Mouse (Mus musculus): ENCODE data around the gene Cd44. TPM values are rescaled to one million over a fixed set of nuclear protein-coding genes. Genes with fewer than 3 reads are reported as not detected.

Cd44 gene
- polyA plus RNA-seq, 1 experiment from 2014 or later = 13.4 TPM

DNA sequence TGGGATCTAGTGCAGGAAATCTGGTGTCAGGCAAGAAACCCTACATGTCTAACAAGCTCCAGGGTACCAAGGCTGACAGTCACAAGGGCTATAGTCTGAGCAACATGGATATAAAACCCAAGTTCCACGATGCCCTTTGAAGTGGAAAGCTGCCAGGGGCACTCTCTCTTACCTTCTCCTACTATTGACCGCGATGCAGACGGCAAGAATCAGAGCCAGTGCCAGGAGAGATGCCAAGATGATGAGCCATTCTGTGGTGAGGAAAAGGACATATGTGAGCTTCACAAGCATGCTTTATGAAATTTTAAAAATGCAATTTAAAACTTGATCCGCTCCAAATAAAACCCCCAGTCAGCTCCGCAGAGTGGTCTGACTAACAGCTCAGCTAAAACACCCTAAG lies 79.4 kb downstream of the Cd44 start:
- H3K27me3 ChIP-seq (ENCODE audit: insufficient read depth, poor library complexity, severe bottlenecking) = no peaks in the 10 kb centered on the region
- H3K36me3 ChIP-seq = peaks cover 36% of the 10 kb centered on the region
- no peaks in the 10 kb centered on the region for H3K9me3 ChIP-seq
- no peak for DNase-seq (ENCODE audit: low spot score)
- no peak overlapping the region for H3K27ac ChIP-seq
- H3K4me1 ChIP-seq = no peaks in the 10 kb centered on the region
- no peak overlapping the region for H3K4me3 ChIP-seq
- 92% methylated on average over 6 of the region's 6 CpGs for WGBS

DNA sequence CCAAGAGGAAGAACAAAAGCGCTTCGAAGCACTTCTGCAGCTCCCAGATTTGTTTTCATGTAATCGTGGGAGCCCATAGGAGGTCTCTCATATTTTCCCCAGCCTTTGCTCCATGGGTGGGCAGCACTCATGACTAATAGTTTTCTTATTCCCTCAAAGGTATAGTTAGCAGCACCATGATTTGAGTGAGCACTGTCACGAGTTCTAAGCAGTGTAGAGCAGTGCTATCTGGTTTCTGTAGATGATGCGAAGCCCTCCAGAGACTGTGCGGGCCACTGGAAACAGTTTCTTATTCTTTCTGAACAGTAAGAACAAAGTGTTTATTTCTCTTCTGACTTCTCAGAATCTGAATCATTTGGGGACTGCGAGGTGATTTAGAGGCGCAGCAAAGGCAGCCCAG lies 80.7 kb downstream of the Cd44 start:
- H3K27me3 ChIP-seq (ENCODE audit: insufficient read depth, poor library complexity, severe bottlenecking) = no peaks in the 10 kb centered on the region
- H3K27ac ChIP-seq = no peak overlapping the region
- H3K36me3 ChIP-seq = peaks cover 36% of the 10 kb centered on the region
- WGBS = 89% methylated on average over 8 of the region's 8 CpGs
- H3K4me3 ChIP-seq = no peak overlapping the region
- no peak for DNase-seq (ENCODE audit: low spot score)
- H3K4me1 ChIP-seq = no peaks in the 10 kb centered on the region
- no peaks in the 10 kb centered on the region for H3K9me3 ChIP-seq

DNA sequence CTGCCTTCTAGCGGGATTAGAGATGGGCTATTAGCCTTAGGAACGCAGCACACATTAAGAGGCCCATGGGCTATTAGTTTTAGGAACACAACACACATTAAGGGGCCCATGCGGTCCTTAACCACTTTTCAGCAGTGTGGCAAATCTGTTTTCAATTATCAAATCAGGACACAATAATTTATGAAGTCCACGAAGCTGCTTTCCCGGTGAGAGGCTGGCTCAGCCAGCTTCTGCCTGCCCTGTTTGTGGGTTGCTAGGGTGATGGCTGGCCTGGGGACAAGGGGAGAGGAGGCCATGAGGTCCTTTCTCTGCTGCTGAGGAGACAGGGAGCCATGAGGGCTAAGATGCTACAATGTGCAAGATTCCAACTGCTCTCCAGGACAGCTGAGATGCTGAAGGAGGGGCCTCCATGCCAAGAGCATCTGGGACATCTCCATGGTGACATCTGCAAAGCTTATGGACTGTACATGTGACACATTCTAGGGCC lies 81.2 kb downstream of the Cd44 start:
- no peaks in the 10 kb centered on the region for H3K4me1 ChIP-seq
- H3K27me3 ChIP-seq (ENCODE audit: insufficient read depth, poor library complexity, severe bottlenecking) = no peaks in the 10 kb centered on the region
- no peak overlapping the region for H3K27ac ChIP-seq
- no peak overlapping the region for H3K4me3 ChIP-seq
- whole genome bisulfite sequencing = 84% methylated on average over 5 of the region's 5 CpGs
- H3K9me3 ChIP-seq = no peaks in the 10 kb centered on the region
- no peak for DNase-seq (ENCODE audit: low spot score)
- peaks cover 36% of the 10 kb centered on the region for H3K36me3 ChIP-seq

DNA sequence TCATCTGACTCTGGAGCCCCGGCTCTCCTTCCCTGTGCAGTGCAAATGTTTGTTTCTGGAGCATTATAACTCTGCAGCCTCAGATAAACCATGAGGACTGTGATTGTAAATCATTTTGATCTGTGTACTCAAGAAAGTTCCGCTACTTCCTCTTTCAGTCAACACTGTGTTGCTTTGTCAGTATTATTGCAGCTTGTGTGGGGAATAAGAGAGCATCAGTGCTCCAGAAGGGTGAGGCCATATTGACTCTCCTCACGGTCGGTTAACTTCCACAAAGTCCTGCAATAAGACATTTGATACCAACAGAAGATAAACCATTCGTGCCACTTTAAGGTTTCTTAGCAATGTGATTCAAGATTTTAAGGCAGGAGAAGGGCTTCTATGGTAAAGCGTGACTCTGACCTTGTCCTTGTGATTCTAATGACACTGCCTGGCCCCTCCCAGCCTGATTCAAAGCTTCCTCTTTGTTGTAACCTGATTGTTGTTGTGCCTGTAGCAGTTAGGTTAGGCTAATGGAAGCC lies 86.1 kb downstream of the Cd44 start:
- no peak overlapping the region for H3K4me3 ChIP-seq
- H3K27ac ChIP-seq = no peak overlapping the region
- no peak for DNase-seq (ENCODE audit: low spot score)
- WGBS = 76% methylated on average over 6 of the region's 6 CpGs
- H3K9me3 ChIP-seq = no peaks in the 10 kb centered on the region
- no peaks in the 10 kb centered on the region for H3K27me3 ChIP-seq (ENCODE audit: insufficient read depth, poor library complexity, severe bottlenecking)
- H3K36me3 ChIP-seq = peaks cover 21% of the 10 kb centered on the region; the same call in 1 of the 2 replicates
- H3K4me1 ChIP-seq = no peaks in the 10 kb centered on the region

DNA sequence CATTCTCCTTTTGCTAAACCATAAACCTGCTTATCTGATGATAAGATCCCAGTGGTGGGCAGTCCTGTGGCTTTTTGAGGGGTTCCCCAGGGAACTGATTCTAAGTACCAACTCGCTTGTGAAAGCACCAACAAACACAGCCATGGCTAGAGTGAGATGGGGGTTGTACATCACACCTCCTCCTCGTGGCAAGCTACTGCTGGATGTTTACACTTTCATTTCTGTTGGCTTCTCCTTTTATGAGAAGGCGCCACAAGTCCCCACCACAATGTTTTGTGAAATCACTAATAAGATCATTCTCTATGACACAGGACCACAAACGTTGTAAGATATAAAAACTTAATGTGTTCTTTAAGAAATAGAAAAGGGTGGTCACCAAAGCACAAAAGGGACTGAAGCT lies 88.7 kb downstream of the Cd44 start:
- Histone ChIP-seq H3K4me3 (no peak overlapping the region), H3K27me3 (ENCODE audit: insufficient read depth, poor library complexity, severe bottlenecking) (no peaks in the 10 kb centered on the region), H3K27ac (no peak overlapping the region), H3K9me3 (no peaks in the 10 kb centered on the region), H3K4me1 (no peaks in the 10 kb centered on the region), H3K36me3 (peaks cover 6% of the 10 kb centered on the region; the same call in 1 of the 2 replicates)
- WGBS = 74% methylated on average over 4 of the region's 4 CpGs
- DNase-seq (ENCODE audit: low spot score) = no peak

DNA sequence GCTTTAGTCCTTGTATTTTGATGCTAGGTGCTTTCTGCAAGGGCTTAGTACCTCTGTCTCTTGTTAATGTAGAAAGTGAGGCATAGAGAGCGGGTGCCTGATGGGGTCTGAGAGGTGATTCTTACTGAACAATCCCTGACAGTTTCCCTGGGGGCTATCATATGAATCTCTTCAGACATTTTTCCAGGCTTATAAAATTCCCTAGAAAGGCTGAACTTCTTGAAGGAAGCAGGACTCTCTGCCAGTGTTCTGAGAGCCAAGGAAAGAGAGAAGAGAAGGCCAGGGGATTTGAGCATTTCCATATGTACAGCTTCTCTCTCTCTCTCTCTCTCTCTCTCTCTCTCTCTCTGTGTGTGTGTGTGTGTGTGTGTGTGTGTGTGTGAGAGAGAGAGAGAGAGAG lies 92.0 kb downstream of the Cd44 start:
- WGBS = 88% methylated on average over 1 of the region's 1 CpGs
- H3K27me3 ChIP-seq (ENCODE audit: insufficient read depth, poor library complexity, severe bottlenecking) = no peaks in the 10 kb centered on the region
- no peaks in the 10 kb centered on the region for H3K9me3 ChIP-seq
- H3K4me3 ChIP-seq = no peak overlapping the region
- DNase-seq (ENCODE audit: low spot score) = no peak
- no peaks in the 10 kb centered on the region for H3K4me1 ChIP-seq
- peaks cover 6% of the 10 kb centered on the region; the same call in 1 of the 2 replicates for H3K36me3 ChIP-seq
- H3K27ac ChIP-seq = no peak overlapping the region

DNA sequence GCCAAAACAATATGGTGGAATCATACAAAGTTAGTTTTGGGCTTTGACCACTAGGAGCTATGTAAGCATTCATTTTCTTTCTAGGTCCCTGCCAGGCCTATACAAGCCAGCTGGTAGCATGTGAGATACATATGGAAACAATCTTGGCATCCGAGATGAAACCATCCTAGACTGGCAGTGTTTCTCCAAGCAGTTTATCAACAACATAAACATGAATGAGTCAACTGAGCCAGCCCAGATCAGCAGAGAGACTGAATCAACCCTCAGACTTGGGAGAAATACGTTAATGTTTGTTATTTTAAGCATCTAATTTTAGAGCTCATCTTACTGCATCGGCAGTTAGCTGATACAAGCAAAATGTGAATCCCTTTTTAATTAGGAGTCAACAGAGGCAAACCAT lies 93.8 kb downstream of the Cd44 start:
- WGBS = 38% methylated on average over 3 of the region's 3 CpGs
- no peak for DNase-seq (ENCODE audit: low spot score)

DNA sequence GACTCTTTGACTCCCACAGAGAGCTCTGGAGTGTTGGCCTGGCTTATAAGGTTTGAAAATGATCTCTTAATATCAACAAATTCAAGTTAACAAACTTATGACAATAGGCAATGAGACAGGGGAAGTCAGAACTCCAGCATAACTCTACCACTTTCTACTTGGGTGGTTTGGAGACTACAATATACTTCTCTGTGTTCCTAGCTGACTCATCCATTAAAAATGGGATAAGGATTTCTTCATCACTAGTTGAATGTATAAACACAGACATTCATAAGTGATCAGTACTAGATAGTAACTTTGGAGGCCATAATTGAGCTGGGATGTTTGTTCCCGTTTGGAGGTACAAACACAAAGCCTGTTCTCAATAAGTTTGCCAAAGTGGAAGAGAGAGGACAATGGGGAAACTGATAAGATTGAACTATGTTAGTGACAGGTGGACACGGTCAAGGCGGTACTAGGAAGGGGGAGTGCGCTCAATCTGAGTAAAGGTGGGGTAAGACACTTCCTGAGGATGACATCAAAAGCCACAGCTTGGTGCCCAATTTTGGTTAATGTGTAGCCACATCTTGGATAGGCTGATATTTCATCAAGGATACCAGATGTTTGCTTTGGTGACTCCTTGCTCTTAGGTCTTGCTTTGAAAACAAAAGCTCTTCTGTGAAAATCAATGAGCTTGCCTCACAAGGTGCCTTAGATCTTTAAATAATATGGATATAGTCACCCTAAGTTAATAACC lies 95.5 kb downstream of the Cd44 start:
- 76% methylated on average over 4 of the region's 4 CpGs for WGBS
- Histone ChIP-seq H3K27ac (no peak overlapping the region), H3K27me3 (ENCODE audit: insufficient read depth, poor library complexity, severe bottlenecking) (no peaks in the 10 kb centered on the region), H3K4me1 (no peaks in the 10 kb centered on the region), H3K4me3 (no peak overlapping the region), H3K36me3 (no peaks in the 10 kb centered on the region), H3K9me3 (no peaks in the 10 kb centered on the region)
- no peak for DNase-seq (ENCODE audit: low spot score)

More for the DNA sequence above, 93.8 kb downstream of the Cd44 start:
- no peak overlapping the region for H3K27ac ChIP-seq
- H3K4me1 ChIP-seq = no peaks in the 10 kb centered on the region
- H3K36me3 ChIP-seq = no peaks in the 10 kb centered on the region
- H3K4me3 ChIP-seq = no peak overlapping the region
- no peaks in the 10 kb centered on the region for H3K9me3 ChIP-seq
- H3K27me3 ChIP-seq (ENCODE audit: insufficient read depth, poor library complexity, severe bottlenecking) = no peaks in the 10 kb centered on the region

DNA sequence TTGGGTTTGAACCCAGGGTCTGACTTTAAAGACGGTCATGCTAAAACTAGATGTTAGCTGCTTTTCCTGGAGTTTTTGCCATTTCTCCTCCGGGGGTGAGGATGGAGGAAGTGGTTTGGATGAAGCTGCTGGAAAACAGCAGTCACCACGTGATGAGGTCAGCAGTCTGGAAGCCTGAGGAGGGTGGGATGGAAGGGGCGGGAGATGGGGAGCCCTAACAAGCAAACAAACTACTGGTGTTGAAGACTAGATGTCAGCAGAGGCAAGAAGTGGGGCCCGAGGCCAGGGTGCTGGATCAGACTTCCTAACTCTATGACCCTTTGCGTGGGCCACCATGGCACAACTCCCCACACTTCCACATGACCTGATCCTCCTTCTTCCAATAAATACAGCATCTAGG lies 96.2 kb downstream of the Cd44 start:
- 69% methylated on average over 6 of the region's 6 CpGs for WGBS
- Histone ChIP-seq H3K36me3 (no peaks in the 10 kb centered on the region), H3K4me1 (no peaks in the 10 kb centered on the region), H3K9me3 (no peaks in the 10 kb centered on the region), H3K27ac (no peak overlapping the region), H3K4me3 (no peak overlapping the region), H3K27me3 (ENCODE audit: insufficient read depth, poor library complexity, severe bottlenecking) (no peaks in the 10 kb centered on the region)
- DNase-seq (ENCODE audit: low spot score) = no peak

DNA sequence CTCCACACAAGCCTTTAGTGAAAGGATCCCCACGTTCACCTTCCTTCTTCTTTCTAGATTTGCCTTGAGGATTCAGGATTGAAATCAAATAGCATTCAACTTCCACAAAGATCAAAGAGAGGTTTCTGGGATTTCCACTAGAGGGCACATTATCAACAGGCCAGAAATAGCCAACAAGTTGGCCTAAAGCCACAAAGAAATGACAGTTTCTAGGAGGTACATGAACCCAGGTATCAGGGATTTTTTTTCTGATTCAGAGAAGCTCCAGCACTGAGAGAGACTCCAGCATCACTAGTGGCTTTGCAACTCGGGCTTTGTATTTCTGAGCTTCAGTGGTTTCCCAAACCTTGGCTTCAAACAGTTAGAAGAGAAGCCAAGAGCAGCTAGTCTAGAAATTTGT lies 97.4 kb downstream of the Cd44 start:
- no peak overlapping the region for H3K27ac ChIP-seq
- no peak for DNase-seq (ENCODE audit: low spot score)
- 34% methylated on average over 2 of the region's 2 CpGs for WGBS
- no peaks in the 10 kb centered on the region for H3K9me3 ChIP-seq
- no peaks in the 10 kb centered on the region for H3K4me1 ChIP-seq
- no peaks in the 10 kb centered on the region for H3K36me3 ChIP-seq
- no peak overlapping the region for H3K4me3 ChIP-seq
- no peaks in the 10 kb centered on the region for H3K27me3 ChIP-seq (ENCODE audit: insufficient read depth, poor library complexity, severe bottlenecking)

DNA sequence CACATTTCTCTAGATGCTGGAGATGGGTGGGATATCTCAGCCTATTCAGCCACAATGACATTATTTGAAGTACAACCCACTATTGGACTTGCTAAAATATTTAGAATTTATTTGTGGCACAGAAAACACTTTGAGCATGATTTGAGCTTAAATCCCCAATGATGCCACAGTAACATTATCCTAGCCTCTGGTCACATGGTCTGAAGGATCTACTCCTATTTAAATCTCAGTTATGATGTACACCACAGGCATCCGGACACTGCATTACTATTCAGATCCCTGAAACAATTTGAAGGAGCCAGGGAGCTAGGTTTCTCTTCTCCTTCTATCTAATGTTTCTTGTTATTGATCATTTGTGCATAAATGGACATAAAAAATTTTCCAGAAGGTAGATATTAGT lies 99.6 kb downstream of the Cd44 start:
- Histone ChIP-seq H3K27ac (no peak overlapping the region), H3K36me3 (no peaks in the 10 kb centered on the region), H3K27me3 (ENCODE audit: insufficient read depth, poor library complexity, severe bottlenecking) (no peaks in the 10 kb centered on the region), H3K4me1 (no peaks in the 10 kb centered on the region), H3K4me3 (no peak overlapping the region), H3K9me3 (no peaks in the 10 kb centered on the region)
- WGBS = 72% methylated on average over 1 of the region's 1 CpGs
- DNase-seq (ENCODE audit: low spot score) = no peak

DNA sequence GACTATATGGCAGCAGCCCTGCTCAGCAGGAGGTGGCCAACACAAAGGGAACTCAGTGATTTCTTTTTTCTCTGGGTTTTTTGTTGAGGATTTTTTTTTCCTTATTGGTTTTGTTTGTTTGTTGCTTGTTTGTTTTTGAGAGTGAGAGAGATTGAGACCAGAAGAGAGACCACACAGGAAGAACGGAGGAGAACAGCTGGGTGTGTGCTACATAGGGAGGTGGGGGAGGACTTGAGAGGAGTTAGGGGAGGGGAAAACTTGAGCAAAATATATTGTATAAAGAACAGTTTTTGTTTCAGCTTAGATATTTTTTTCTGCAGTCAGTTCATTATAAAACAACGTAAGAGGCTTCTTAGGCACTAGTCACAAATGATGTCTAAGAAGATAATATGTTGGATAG lies 103.3 kb downstream of the Cd44 start:
- WGBS = 54% methylated on average over 2 of the region's 2 CpGs
- Histone ChIP-seq H3K4me3 (no peak overlapping the region), H3K4me1 (no peaks in the 10 kb centered on the region), H3K27me3 (ENCODE audit: insufficient read depth, poor library complexity, severe bottlenecking) (no peaks in the 10 kb centered on the region), H3K36me3 (no peaks in the 10 kb centered on the region), H3K9me3 (no peaks in the 10 kb centered on the region), H3K27ac (no peak overlapping the region)
- no peak for DNase-seq (ENCODE audit: low spot score)

DNA sequence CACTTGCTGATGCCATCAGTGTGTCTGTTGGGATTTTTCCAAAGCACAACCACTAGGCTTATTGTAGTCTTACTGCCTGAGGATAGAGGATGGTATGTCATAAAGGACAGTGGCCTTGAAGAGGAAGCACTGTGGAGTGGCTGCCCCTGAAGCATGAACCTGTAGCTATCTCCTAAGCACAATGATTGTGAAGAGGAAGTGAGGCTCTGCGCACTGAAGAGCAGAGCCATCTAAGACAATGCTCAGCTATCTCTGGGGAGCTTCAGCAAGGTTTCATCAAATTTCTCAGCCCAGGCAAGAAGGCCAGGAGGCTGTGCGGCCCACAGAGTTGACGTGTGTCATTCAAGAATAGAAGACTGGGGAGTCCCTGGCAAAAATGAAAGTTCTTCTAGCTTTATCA lies 106.4 kb downstream of the Cd44 start:
- Histone ChIP-seq H3K27me3 (ENCODE audit: insufficient read depth, poor library complexity, severe bottlenecking) (no peaks in the 10 kb centered on the region), H3K27ac (no peak overlapping the region), H3K4me3 (no peak overlapping the region), H3K4me1 (no peaks in the 10 kb centered on the region), H3K9me3 (no peaks in the 10 kb centered on the region), H3K36me3 (no peaks in the 10 kb centered on the region)
- 71% methylated on average over 3 of the region's 3 CpGs for WGBS
- no peak for DNase-seq (ENCODE audit: low spot score)

DNA sequence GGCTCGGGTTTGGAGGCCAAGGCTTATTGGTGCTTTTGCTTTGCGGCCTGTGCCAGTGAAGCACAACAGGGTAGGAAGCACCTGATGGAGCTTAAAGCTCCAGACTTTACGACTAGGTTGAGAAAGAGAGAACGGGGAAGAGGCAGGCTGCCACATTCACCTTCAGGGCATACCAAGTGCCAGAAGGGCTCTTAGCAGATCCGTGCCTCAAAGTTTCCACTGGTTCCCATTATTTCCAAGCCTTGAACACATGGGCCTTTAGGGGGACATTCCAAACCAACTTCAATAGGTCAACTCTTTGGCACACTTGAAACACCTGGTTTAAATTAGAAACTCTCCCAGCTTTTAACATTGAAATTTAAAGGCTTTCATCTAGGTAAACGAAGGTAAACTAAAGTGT lies 108.7 kb downstream of the Cd44 start:
- H3K4me1 ChIP-seq = no peaks in the 10 kb centered on the region
- whole genome bisulfite sequencing = 86% methylated on average over 6 of the region's 6 CpGs
- no peak for DNase-seq (ENCODE audit: low spot score)

More for the DNA sequence above, 108.7 kb downstream of the Cd44 start:
- Histone ChIP-seq H3K36me3 (no peaks in the 10 kb centered on the region), H3K27ac (no peak overlapping the region), H3K27me3 (ENCODE audit: insufficient read depth, poor library complexity, severe bottlenecking) (no peaks in the 10 kb centered on the region), H3K4me3 (no peak overlapping the region), H3K9me3 (no peaks in the 10 kb centered on the region)
